Comparison of ENCODE assay signal across 8 mouse cellular contexts in the genomic region with DNA sequence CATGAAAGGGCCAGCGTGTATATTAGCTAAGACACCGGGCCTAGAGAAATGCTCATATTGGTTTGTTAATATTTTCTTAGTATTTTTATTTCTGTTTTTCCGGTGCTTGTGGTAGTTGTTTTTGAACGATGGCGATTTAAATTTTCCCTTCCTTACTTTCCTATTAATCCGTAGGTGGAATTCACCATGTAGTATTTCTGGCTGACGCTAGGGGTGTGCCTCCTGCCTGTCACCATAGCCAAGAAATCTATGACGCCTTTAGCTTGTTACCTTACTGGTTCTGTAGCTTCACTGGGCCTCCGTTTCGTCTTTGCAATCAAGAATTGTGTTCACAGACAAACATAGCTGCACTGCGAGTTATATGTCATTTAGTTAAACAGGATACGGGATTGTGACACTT. TPM values are rescaled to one million over a fixed set of nuclear protein-coding genes. Genes with fewer than 3 reads are reported as not detected.
DNase-seq lines count a peak whose midpoint lies in the region; ATAC-seq and TF ChIP-seq lines count a peak whose summit lies in the region.

No protein-coding gene starts in this region.

- 2% methylated on average over 12 of the region's 12 CpGs for WGBS in embryonic facial prominence, embryonic 11.5 days
- 3% methylated on average over 12 of the region's 12 CpGs for WGBS in heart, embryonic 11.5 days (ENCODE audit: insufficient replicate concordance)
- WGBS in kidney, embryonic 15.5 days: 1% methylated on average over 12 of the region's 12 CpGs
- WGBS in liver, adult 2 months: under 1% methylated on average over 12 of the region's 12 CpGs
- under 1% methylated on average over 12 of the region's 12 CpGs for WGBS in stomach, embryonic 14.5 days

- H3K9ac ChIP-seq in embryonic facial prominence, embryonic 11.5 days (replicated peaks; ENCODE audit: low read length): peak overlapping the region; percentile 95
- H3K9ac ChIP-seq in heart, embryonic 11.5 days (ENCODE audit: low read depth, low read length): peak overlapping the region; percentile 98
- H3K9ac ChIP-seq in kidney, embryonic 15.5 days: peak overlapping the region; percentile 99
- H3K9ac ChIP-seq in liver, adult 2 months (ENCODE audit: low read depth, low read length): peak overlapping the region; percentile 87
- H3K9ac ChIP-seq in stomach, embryonic 14.5 days (replicated peaks; ENCODE audit: low read depth, low read length): peak overlapping the region; percentile 97

- no peak for ATAC-seq in embryonic facial prominence, embryonic 11.5 days (replicated peaks; ENCODE audit: insufficient number of reproducible peaks, low FRiP score, low TSS enrichment, low read depth)
- no peak for ATAC-seq in heart, embryonic 11.5 days (replicated peaks; ENCODE audit: insufficient number of reproducible peaks, low FRiP score, low TSS enrichment)
- ATAC-seq in kidney, embryonic 15.5 days (replicated peaks; ENCODE audit: low FRiP score): no peak
- peak; percentile 58; the same call in 1 of the 2 replicates for ATAC-seq in monocyte, adult 5-6 weeks (replicated peaks; ENCODE audit: insufficient number of reproducible peaks, low FRiP score, low TSS enrichment, poor library complexity, severe bottlenecking)
- no peak for ATAC-seq in stomach, embryonic 14.5 days (ENCODE audit: insufficient number of reproducible peaks, insufficient read depth, low FRiP score, low read depth)

- no peaks in the 10 kb centered on the region for H3K36me3 ChIP-seq in embryonic facial prominence, embryonic 11.5 days (replicated peaks; ENCODE audit: control insufficient read depth, insufficient read depth, low read depth, low read length)
- no peaks in the 10 kb centered on the region for H3K36me3 ChIP-seq in heart, embryonic 11.5 days (ENCODE audit: control insufficient read depth, insufficient read depth, low read length)
- H3K36me3 ChIP-seq in kidney, embryonic 15.5 days: no peaks in the 10 kb centered on the region
- no peaks in the 10 kb centered on the region for H3K36me3 ChIP-seq in liver, adult 2 months (ENCODE audit: control insufficient read depth, insufficient read depth, low read length)
- H3K36me3 ChIP-seq in stomach, embryonic 14.5 days (ENCODE audit: control insufficient read depth, insufficient read depth, low read length): no peaks in the 10 kb centered on the region

- TF ChIP-seq POLR2A in liver, adult 2 months (IDR thresholded peaks at IDR 0.05; ENCODE audit: extremely low read depth, insufficient read depth, low read length): no peak

- TF ChIP-seq CTCF in liver, adult 2 months (IDR thresholded peaks at IDR 0.05; ENCODE audit: low read depth, low read length): peak; percentile 52; the same call in 1 of the 2 replicates

- H3K79me2 ChIP-seq in liver, adult 2 months (ENCODE audit: control insufficient read depth, insufficient read depth, low read length): peaks cover 25% of the 10 kb centered on the region

- H3K9me3 ChIP-seq in embryonic facial prominence, embryonic 11.5 days (replicated peaks; ENCODE audit: control insufficient read depth, low read length): no peaks in the 10 kb centered on the region
- no peaks in the 10 kb centered on the region for H3K9me3 ChIP-seq in heart, embryonic 11.5 days (replicated peaks; ENCODE audit: control insufficient read depth, low read length)
- no peaks in the 10 kb centered on the region for H3K9me3 ChIP-seq in kidney, embryonic 15.5 days (replicated peaks)
- no peaks in the 10 kb centered on the region for H3K9me3 ChIP-seq in stomach, embryonic 14.5 days (ENCODE audit: control insufficient read depth, low read depth, low read length)

- peak overlapping the region; percentile 48 for H3K4me2 ChIP-seq in embryonic facial prominence, embryonic 11.5 days (ENCODE audit: low read depth, low read length)
- peak overlapping the region; percentile 86 for H3K4me2 ChIP-seq in heart, embryonic 11.5 days
- H3K4me2 ChIP-seq in kidney, embryonic 15.5 days: peak overlapping the region; percentile 83
- peak overlapping the region; percentile 53 for H3K4me2 ChIP-seq in stomach, embryonic 14.5 days (replicated peaks; ENCODE audit: low read depth, low read length)

- DNase-seq in CD4-positive helper T cell, adult 2 months (ENCODE audit: low read depth, low spot score): peak; percentile 78
- peak; percentile 65 for DNase-seq in adrenal gland, postnatal 14 days
- peak; percentile 78 for DNase-seq in embryonic facial prominence, embryonic 11.5 days (ENCODE audit: low spot score)
- peak; percentile 73 for DNase-seq in liver, adult 2 months (ENCODE audit: extremely low read depth, low read depth, low spot score)

- no peaks in the 10 kb centered on the region for H3K27me3 ChIP-seq in embryonic facial prominence, embryonic 11.5 days (ENCODE audit: control insufficient read depth, insufficient read depth, low read length)
- H3K27me3 ChIP-seq in heart, embryonic 11.5 days (ENCODE audit: control insufficient read depth, insufficient read depth, low read length): no peaks in the 10 kb centered on the region
- no peaks in the 10 kb centered on the region for H3K27me3 ChIP-seq in kidney, embryonic 15.5 days
- no peaks in the 10 kb centered on the region for H3K27me3 ChIP-seq in liver, adult 2 months (ENCODE audit: control insufficient read depth, insufficient read depth, low read length)
- H3K27me3 ChIP-seq in stomach, embryonic 14.5 days (ENCODE audit: control insufficient read depth, insufficient read depth, low read length): no peaks in the 10 kb centered on the region

- peak overlapping the region; percentile 98 for H3K4me3 ChIP-seq in embryonic facial prominence, embryonic 11.5 days (ENCODE audit: low read depth, low read length)
- H3K4me3 ChIP-seq in heart, embryonic 11.5 days (ENCODE audit: low read depth, low read length): peak overlapping the region; percentile 99
- peak overlapping the region; percentile 80 for H3K4me3 ChIP-seq in kidney, embryonic 15.5 days (replicated peaks)
- H3K4me3 ChIP-seq in liver, adult 2 months (ENCODE audit: insufficient read depth, low read depth, low read length): peak overlapping the region; percentile 92
- H3K4me3 ChIP-seq in stomach, embryonic 14.5 days (ENCODE audit: low read depth, low read length): peak overlapping the region; percentile 75

- H3K4me1 ChIP-seq in embryonic facial prominence, embryonic 11.5 days (ENCODE audit: control insufficient read depth, insufficient read depth, low read length): no peaks in the 10 kb centered on the region
- peaks cover 17% of the 10 kb centered on the region for H3K4me1 ChIP-seq in heart, embryonic 11.5 days (ENCODE audit: control insufficient read depth, insufficient read depth, low read length)
- peaks cover 28% of the 10 kb centered on the region for H3K4me1 ChIP-seq in kidney, embryonic 15.5 days
- H3K4me1 ChIP-seq in liver, adult 2 months (ENCODE audit: control insufficient read depth, insufficient read depth, low read length): peaks cover 19% of the 10 kb centered on the region
- peaks cover 24% of the 10 kb centered on the region; the same call in 1 of the 2 replicates for H3K4me1 ChIP-seq in stomach, embryonic 14.5 days (ENCODE audit: control insufficient read depth, insufficient read depth, low read length)

- peak overlapping the region; percentile 95 for H3K27ac ChIP-seq in embryonic facial prominence, embryonic 11.5 days (replicated peaks; ENCODE audit: low read depth, low read length)
- H3K27ac ChIP-seq in heart, embryonic 11.5 days (ENCODE audit: low read depth, low read length): peak overlapping the region; percentile 96
- peak overlapping the region; percentile 98 for H3K27ac ChIP-seq in kidney, embryonic 15.5 days
- H3K27ac ChIP-seq in liver, adult 2 months (replicated peaks; ENCODE audit: insufficient read depth, low read depth, low read length): peak overlapping the region; percentile 87
- peak overlapping the region; percentile 96 for H3K27ac ChIP-seq in stomach, embryonic 14.5 days (ENCODE audit: low read length)

RNA-seq across cellular contexts. Expression of a gene that starts 1.2 kb away (rescaled TPM):
- total RNA-seq in adrenal gland, postnatal 14 days (2021): 85.5 and 98.9 TPM in 2 replicates
- polyA plus RNA-seq in embryonic facial prominence, embryonic 11.5 days (2014; fragmentation: Nextera tagmentation; extraction: Ambion mirVana): 93.4 and 93.5 TPM in 2 replicates
- 75.5 and 83.9 TPM in 2 replicates for polyA plus RNA-seq in heart, embryonic 11.5 days (2014; fragmentation: Nextera tagmentation; extraction: Ambion mirVana)
- polyA plus RNA-seq in kidney, embryonic 15.5 days (2015; fragmentation: Nextera tagmentation; extraction: Ambion mirVana): 85.3 and 92.1 TPM in 2 replicates
- total RNA-seq in liver, adult 2 months (2014; rRNA removed): 21.4 and 22.8 TPM in 2 replicates
- 15.1 and 18.1 TPM in 2 replicates for polyA plus RNA-seq in liver, adult 2 months (2012; rRNA removed)
- 103 to 132 TPM (median 125 TPM) in 3 replicates for total RNA-seq in monocyte, adult 5-6 weeks (2017)
- 83.9 and 97.0 TPM in 2 replicates for polyA plus RNA-seq in stomach, embryonic 14.5 days (2014; fragmentation: Nextera tagmentation; extraction: Ambion mirVana)

RNA-seq across cellular contexts. Expression of a gene that starts 21.7 kb away (rescaled TPM):
- total RNA-seq in adrenal gland, postnatal 14 days (2021): 15.3 and 15.5 TPM in 2 replicates
- 35.7 and 37.6 TPM in 2 replicates for polyA plus RNA-seq in embryonic facial prominence, embryonic 11.5 days (2014; fragmentation: Nextera tagmentation; extraction: Ambion mirVana)
- 21.9 and 24.2 TPM in 2 replicates for polyA plus RNA-seq in heart, embryonic 11.5 days (2014; fragmentation: Nextera tagmentation; extraction: Ambion mirVana)
- 27.5 and 27.6 TPM in 2 replicates for polyA plus RNA-seq in kidney, embryonic 15.5 days (2015; fragmentation: Nextera tagmentation; extraction: Ambion mirVana)
- total RNA-seq in liver, adult 2 months (2014; rRNA removed): 9.3 and 11.5 TPM in 2 replicates
- polyA plus RNA-seq in liver, adult 2 months (2012; rRNA removed): 4.9 and 5.5 TPM in 2 replicates
- 4.7 to 20.4 TPM (median 6.3 TPM) in 3 replicates for total RNA-seq in monocyte, adult 5-6 weeks (2017)
- 26.1 and 29.4 TPM in 2 replicates for polyA plus RNA-seq in stomach, embryonic 14.5 days (2014; fragmentation: Nextera tagmentation; extraction: Ambion mirVana)

RNA-seq across cellular contexts. Expression of a gene that starts 51.1 kb away (rescaled TPM):
- 40.9 and 46.4 TPM in 2 replicates for total RNA-seq in adrenal gland, postnatal 14 days (2021)
- polyA plus RNA-seq in embryonic facial prominence, embryonic 11.5 days (2014; fragmentation: Nextera tagmentation; extraction: Ambion mirVana): 107 and 128 TPM in 2 replicates
- polyA plus RNA-seq in heart, embryonic 11.5 days (2014; fragmentation: Nextera tagmentation; extraction: Ambion mirVana): 73.9 and 81.7 TPM in 2 replicates
- polyA plus RNA-seq in kidney, embryonic 15.5 days (2015; fragmentation: Nextera tagmentation; extraction: Ambion mirVana): 74.7 and 82.4 TPM in 2 replicates
- total RNA-seq in liver, adult 2 months (2014; rRNA removed): 26.8 and 30.7 TPM in 2 replicates
- polyA plus RNA-seq in liver, adult 2 months (2012; rRNA removed): 4.0 and 4.1 TPM in 2 replicates
- total RNA-seq in monocyte, adult 5-6 weeks (2017): 39.8 to 46.5 TPM (median 44.2 TPM) in 3 replicates
- polyA plus RNA-seq in stomach, embryonic 14.5 days (2014; fragmentation: Nextera tagmentation; extraction: Ambion mirVana): 72.7 and 76.4 TPM in 2 replicates

Comparison
In these comparisons a context has a peak if more than half of its experiments do, and no peak if none do; other contexts are left out.
1. RNA of a gene that starts 51.1 kb away (polyA plus RNA-seq): 107 to 128 TPM in embryonic facial prominence, embryonic 11.5 days, 74.7 to 82.4 TPM in kidney, embryonic 15.5 days, 73.9 to 81.7 TPM in heart, embryonic 11.5 days and 72.7 to 76.4 TPM in stomach, embryonic 14.5 days; 4.0 to 4.1 TPM in liver, adult 2 months; every median in the first group is over 10 times any median in the second.
2. Peak in every context shown above with its lines, with median percentiles within 50 percentile points of each other: DNase-seq, H3K27ac ChIP-seq, H3K4me2 ChIP-seq, H3K4me3 ChIP-seq and H3K9ac ChIP-seq.